Mouse (Mus musculus) liver, adult 2 months (tissue): ENCODE results near the gene Olfr220. TPM values are rescaled to one million over a fixed set of nuclear protein-coding genes. Genes with fewer than 3 reads are reported as not detected.

Source experiments
- DNase-seq: peaks from one replicate; pipeline ENCODE4 v3.0.0-alpha.2; 2011; ENCODE audit warnings: low read depth, low spot score; ENCODE audit errors: extremely low read depth
- H3K27ac ChIP-seq: fragments of 200-500 bp; replicated peaks from 2 replicates; pipeline ENCODE4 v1.5.1; 2012; ENCODE audit warnings: low read depth, mild to moderate bottlenecking, control low read depth, inconsistent platforms, low read length; ENCODE audit not compliant: insufficient read depth
- H3K27me3 ChIP-seq: fragments of 200-500 bp; 2 replicates; pipeline ENCODE4 v1.6.1; 2012; ENCODE audit warnings: mild to moderate bottlenecking, moderate library complexity, low read length, inconsistent platforms; ENCODE audit not compliant: control insufficient read depth, insufficient read depth
- H3K36me3 ChIP-seq: fragments of 200-500 bp; 2 replicates; pipeline ENCODE4 v1.6.1; 2012; ENCODE audit warnings: low read length, inconsistent platforms; ENCODE audit not compliant: control insufficient read depth, insufficient read depth
- H3K4me1 ChIP-seq: fragments of 200-500 bp; 2 replicates; pipeline ENCODE4 v1.6.1; 2011; ENCODE audit warnings: low read length; ENCODE audit not compliant: control insufficient read depth, insufficient read depth
- H3K4me3 ChIP-seq: fragments of 200-500 bp; 2 replicates; pipeline ENCODE4 v1.5.1; 2011; ENCODE audit warnings: low read depth, mild to moderate bottlenecking, control low read depth, low read length, moderate library complexity; ENCODE audit not compliant: insufficient read depth
- H3K79me2 ChIP-seq: fragments of 200-500 bp; 2 replicates; pipeline ENCODE4 v1.6.1; 2012; ENCODE audit warnings: inconsistent platforms, mild to moderate bottlenecking, low read length, moderate library complexity; ENCODE audit not compliant: control insufficient read depth, insufficient read depth
- H3K9ac ChIP-seq: fragments of 200-500 bp; 2 replicates; pipeline ENCODE4 v1.6.1; 2012; ENCODE audit warnings: low read depth, mild to moderate bottlenecking, control low read depth, inconsistent platforms, low read length
- CTCF ChIP-seq: fragments of 200-500 bp; IDR thresholded peaks from 2 replicates; pipeline ENCODE4 v1.5.1; 2011; ENCODE audit warnings: low read depth, low read length, control low read depth
- POLR2A ChIP-seq: fragments of 200-500 bp; IDR thresholded peaks from 2 replicates; pipeline ENCODE4 v1.6.1; 2011; ENCODE audit warnings: low read length, control low read depth; ENCODE audit not compliant: insufficient read depth; ENCODE audit errors: extremely low read depth
- WGBS: fragments of 180-500 bp; shearing (Covaris S2); methylation state at CpG from one replicate; pipeline ENCODE4 v1.1.7; 2018; 5-methylcytosine and 5-hydroxymethylcytosine counted together
- polyA plus RNA-seq: library from polyadenylated mRNA; depleted of rRNA; stranded (reverse); fragments of >200 nt; gene quantifications from 2 replicates; pipeline ENCODE4 v1.2.3, GENCODE M21; 2012; rRNA removed
- total RNA-seq: library from RNA; depleted of rRNA; stranded (reverse); fragments of >200 nt; gene quantifications from 2 replicates; pipeline ENCODE4 v1.2.3, GENCODE M21; 2014; rRNA removed

Gene Olfr220
- total RNA-seq (not detected in 2 replicates), polyA plus RNA-seq (not detected in 2 replicates)

DNA sequence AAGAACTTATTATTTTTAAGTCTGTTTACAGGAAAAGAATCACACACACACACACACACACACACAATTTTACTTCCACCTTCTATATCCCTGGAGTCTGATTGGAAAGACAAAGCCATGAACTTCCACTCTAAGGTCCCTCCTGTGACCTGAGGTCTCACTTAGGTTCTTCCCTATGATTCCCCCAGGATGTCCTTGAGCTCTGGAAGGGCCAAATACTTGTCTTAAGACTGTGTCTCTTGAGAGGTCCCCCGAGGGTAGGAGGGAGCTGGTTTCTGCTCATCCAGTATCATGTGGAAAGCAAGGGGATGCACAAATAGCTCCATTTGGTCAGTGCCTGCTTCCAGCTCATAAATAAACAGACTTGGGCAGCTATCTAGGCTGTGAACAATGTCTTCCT is at the start of gene Olfr220:
Olfr220 (plus strand) TSS at position 301 of the 400 bp plus-strand sequence.
- Histone ChIP-seq H3K79me2 (no peaks in the 10 kb centered on the region), H3K36me3 (no peaks in the 10 kb centered on the region), H3K9ac (no peak within 1 kb of the TSS), H3K27me3 (no peaks in the 10 kb centered on the region), H3K4me1 (no peaks in the 10 kb centered on the region), H3K27ac (no peak within 1 kb of the TSS), H3K4me3 (no peak within 1 kb of the TSS)
- no peak for DNase-seq
- WGBS, result 50% methylated on average over 1 of the region's 1 CpGs
- TF ChIP-seq CTCF (no peak), POLR2A (no peak)

DNA sequence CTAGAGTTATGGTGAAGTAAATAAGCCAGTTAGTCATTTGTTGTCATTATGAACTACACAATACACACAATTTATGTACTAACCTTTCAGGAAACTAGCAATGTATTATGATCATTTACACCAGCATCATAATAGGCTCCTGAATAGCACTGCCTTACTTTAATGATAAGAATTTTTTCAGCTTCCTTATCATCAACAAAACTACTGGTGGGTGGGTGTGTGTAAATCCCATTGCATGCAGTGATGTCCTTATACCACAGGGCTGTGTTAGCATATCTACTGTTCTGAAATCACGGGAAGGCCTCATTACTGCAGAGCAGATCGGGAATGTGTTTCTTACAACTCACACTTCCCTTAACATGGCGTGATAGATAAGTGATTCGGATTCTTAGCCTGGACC is 18.9 kb upstream of the Olfr220 start:
- no peak overlapping the region for H3K9ac ChIP-seq
- no peak overlapping the region for H3K27ac ChIP-seq
- H3K27me3 ChIP-seq, result no peaks in the 10 kb centered on the region
- H3K36me3 ChIP-seq, result no peaks in the 10 kb centered on the region
- H3K79me2 ChIP-seq, result no peaks in the 10 kb centered on the region
- DNase-seq, result no peak
- no peak overlapping the region for H3K4me3 ChIP-seq
- 80% methylated on average over 4 of the region's 4 CpGs for WGBS
- no peaks in the 10 kb centered on the region for H3K4me1 ChIP-seq
- TF ChIP-seq POLR2A, result no peak
- no peak for TF ChIP-seq CTCF

DNA sequence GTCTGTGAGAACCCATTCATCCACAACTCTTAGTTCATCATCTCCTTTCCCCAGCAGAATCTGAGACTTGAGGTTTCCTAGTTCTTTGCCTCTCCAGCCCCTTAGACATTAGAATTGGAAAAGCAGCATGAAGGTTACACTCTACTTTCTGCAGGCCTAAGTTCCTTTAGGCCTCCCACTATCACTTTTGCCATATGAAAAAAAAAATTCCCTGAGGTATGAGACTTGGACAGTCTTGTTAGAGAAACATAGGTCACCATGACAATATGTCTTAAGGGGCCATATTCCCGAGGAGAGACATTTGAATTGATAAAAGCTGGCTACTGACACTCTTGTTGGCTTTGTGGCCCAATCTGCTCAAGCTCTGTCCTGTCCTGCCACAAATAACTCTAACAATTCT is 18.1 kb upstream of the Olfr220 start, which contains the start of gene Olfr414:
Olfr414 (plus strand) TSS at position 301 of the 400 bp plus-strand sequence.
- Histone ChIP-seq H3K4me3 (no peak within 1 kb of the TSS), H3K36me3 (no peaks in the 10 kb centered on the region), H3K9ac (no peak within 1 kb of the TSS), H3K27ac (no peak within 1 kb of the TSS), H3K27me3 (no peaks in the 10 kb centered on the region), H3K79me2 (no peaks in the 10 kb centered on the region), H3K4me1 (no peaks in the 10 kb centered on the region)
- no peak for DNase-seq
- TF ChIP-seq CTCF, result no peak
- no peak for TF ChIP-seq POLR2A
- WGBS, result 48% methylated on average over 1 of the region's 1 CpGs

DNA sequence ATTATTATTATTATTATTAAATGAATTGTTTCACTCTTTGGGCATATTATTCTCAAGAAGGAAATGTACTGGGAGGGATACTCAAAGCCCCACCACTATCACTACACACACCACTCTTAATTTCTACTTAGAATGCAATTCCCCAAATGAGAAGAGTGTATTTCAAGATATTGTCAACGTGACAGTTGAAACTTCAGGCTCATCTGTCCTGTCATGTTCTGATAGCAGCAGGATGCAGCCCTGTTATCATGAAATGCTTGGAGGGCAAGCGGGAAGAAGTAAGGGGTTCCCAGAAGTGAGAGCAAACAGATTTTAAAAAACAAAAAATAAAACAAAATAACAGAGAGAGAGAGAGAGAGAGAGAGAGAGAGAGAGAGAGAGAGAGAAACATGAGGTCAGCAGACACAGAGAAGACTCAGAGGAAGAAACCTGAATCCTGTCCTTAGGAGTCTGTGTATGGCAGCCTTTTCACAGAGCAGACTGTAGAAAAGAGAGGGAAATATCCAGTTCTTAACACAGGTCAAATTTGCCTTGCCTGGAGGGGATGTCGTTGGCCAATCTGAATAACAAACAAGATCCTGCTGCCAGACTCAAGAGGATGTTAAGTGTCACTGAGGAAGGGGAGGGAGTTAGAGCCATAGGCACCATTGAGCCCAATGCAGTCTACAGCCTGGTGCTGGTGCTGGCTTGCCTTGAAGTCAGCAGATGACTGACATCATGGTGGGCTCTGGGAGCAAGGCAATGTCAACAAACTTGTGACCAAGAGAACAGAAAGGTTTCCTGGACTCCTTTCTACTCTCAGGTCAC is 15.5 kb upstream of the Olfr220 start:
- TF ChIP-seq POLR2A (no peak), CTCF (no peak)
- Histone ChIP-seq H3K36me3 (no peaks in the 10 kb centered on the region), H3K4me3 (no peak overlapping the region), H3K27ac (no peak overlapping the region), H3K27me3 (no peaks in the 10 kb centered on the region), H3K9ac (no peak overlapping the region), H3K79me2 (no peaks in the 10 kb centered on the region), H3K4me1 (no peaks in the 10 kb centered on the region)
- DNase-seq, result no peak
- WGBS, result 44% methylated on average over 3 of the region's 3 CpGs

DNA sequence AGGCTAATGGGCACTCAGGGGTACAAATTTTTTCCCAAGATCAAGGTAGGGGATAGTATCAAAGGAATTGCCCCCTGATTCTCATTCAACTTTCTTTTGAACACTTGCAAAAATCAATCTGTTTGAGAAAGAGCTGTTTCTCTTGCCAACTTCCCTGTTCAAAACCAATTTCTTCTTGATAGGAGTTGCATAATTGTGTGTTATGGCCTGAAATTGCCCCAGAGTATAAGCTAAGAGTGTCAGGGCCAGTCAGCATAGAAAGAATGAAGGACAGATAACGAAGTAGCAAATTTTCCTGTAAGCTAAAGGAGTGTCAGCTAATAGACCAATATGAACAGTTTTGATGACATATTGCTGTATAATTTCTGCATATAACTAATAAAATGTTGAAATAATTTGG is 14.5 kb upstream of the Olfr220 start:
- no peak for TF ChIP-seq CTCF
- no peak for TF ChIP-seq POLR2A
- Histone ChIP-seq H3K27me3 (no peaks in the 10 kb centered on the region), H3K79me2 (no peaks in the 10 kb centered on the region), H3K9ac (no peak overlapping the region), H3K27ac (no peak overlapping the region), H3K4me1 (no peaks in the 10 kb centered on the region), H3K4me3 (no peak overlapping the region), H3K36me3 (no peaks in the 10 kb centered on the region)
- 65% methylated on average over 1 of the region's 1 CpGs for WGBS
- DNase-seq, result no peak

DNA sequence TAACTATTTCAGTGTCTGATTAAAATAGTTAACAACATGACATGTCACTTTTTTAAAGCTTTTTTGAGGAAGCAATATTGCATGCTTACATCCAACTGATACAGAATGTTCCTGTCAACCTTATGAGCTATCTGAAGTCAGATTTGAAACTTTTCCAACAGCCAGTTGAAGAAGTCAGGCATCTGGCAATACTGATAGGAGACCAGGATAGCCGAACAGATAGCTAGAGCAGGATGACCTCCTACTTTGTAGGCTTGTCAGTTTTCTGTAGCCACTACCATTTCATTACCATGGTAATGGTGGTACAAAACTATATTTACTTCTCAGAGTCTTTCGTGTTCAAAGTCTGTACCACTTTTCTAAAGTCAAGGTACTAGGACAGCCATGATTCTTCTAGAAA is 13.5 kb upstream of the Olfr220 start:
- Histone ChIP-seq H3K27ac (no peak overlapping the region), H3K4me3 (no peak overlapping the region), H3K27me3 (no peaks in the 10 kb centered on the region), H3K9ac (no peak overlapping the region), H3K4me1 (no peaks in the 10 kb centered on the region), H3K79me2 (no peaks in the 10 kb centered on the region), H3K36me3 (no peaks in the 10 kb centered on the region)
- 88% methylated on average over 2 of the region's 2 CpGs for WGBS
- TF ChIP-seq POLR2A (no peak), CTCF (no peak)
- no peak for DNase-seq
